Mouse (Mus musculus) kidney, adult 2 months (tissue): ENCODE data around the gene Morc1. TPM values are rescaled to one million over a fixed set of nuclear protein-coding genes. Genes with fewer than 3 reads are reported as not detected.
A peak's percentile ranks its signal among the peaks of the same experiment; 100 is the strongest.

Experiments used
- DNase-seq: peaks from one replicate; pipeline ENCODE4 v3.0.0; 2021
- H3K27ac ChIP-seq: fragments of 200-500 bp; 2 replicates; pipeline ENCODE4 v1.5.1; 2012; ENCODE audit warnings: low read depth, low read length, control low read depth, inconsistent platforms; ENCODE audit not compliant: insufficient read depth
- H3K27me3 ChIP-seq: fragments of 200-500 bp; replicated peaks from 2 replicates; pipeline ENCODE4 v1.6.1; 2012; ENCODE audit warnings: mild to moderate bottlenecking, moderate library complexity, low read length, inconsistent platforms; ENCODE audit not compliant: control insufficient read depth, insufficient read depth
- H3K36me3 ChIP-seq: fragments of 200-500 bp; 2 replicates; pipeline ENCODE4 v1.6.1; 2012; ENCODE audit warnings: mild to moderate bottlenecking, moderate library complexity, low read length, inconsistent platforms; ENCODE audit not compliant: control insufficient read depth, insufficient read depth
- H3K4me1 ChIP-seq: fragments of 200-500 bp; 2 replicates; pipeline ENCODE4 v1.6.1; 2011; ENCODE audit warnings: low read length; ENCODE audit not compliant: control insufficient read depth, insufficient read depth
- H3K4me3 ChIP-seq: fragments of 200-500 bp; 2 replicates; pipeline ENCODE4 v1.5.1; 2011; ENCODE audit warnings: mild to moderate bottlenecking, low read depth, low read length, control low read depth; ENCODE audit not compliant: insufficient read depth
- CTCF ChIP-seq: fragments of 200-500 bp; conservative IDR thresholded peaks from 2 replicates; pipeline ENCODE4 v1.5.1; 2011; ENCODE audit warnings: low read depth, mild to moderate bottlenecking, control low read depth, low read length, moderate library complexity, mixed read lengths; ENCODE audit not compliant: insufficient read depth, insufficient read length
- POLR2A ChIP-seq: fragments of 200-500 bp; IDR thresholded peaks from one replicate; pipeline ENCODE4 v1.6.1; 2011; ENCODE audit warnings: low read depth, low read length, control low read depth
- WGBS: fragments of 180-500 bp; shearing (Covaris S2); methylation state at CpG from one replicate; pipeline ENCODE4 v1.1.7; 2018; 5-methylcytosine and 5-hydroxymethylcytosine counted together
- polyA plus RNA-seq: library from polyadenylated mRNA; depleted of rRNA; stranded (reverse); fragments of >200 nt; gene quantifications from 2 replicates; pipeline ENCODE4 v1.2.3, GENCODE M21; 2012; rRNA removed

The Morc1 gene
- polyA plus RNA-seq, 1 experiment = 0.02 TPM

DNA sequence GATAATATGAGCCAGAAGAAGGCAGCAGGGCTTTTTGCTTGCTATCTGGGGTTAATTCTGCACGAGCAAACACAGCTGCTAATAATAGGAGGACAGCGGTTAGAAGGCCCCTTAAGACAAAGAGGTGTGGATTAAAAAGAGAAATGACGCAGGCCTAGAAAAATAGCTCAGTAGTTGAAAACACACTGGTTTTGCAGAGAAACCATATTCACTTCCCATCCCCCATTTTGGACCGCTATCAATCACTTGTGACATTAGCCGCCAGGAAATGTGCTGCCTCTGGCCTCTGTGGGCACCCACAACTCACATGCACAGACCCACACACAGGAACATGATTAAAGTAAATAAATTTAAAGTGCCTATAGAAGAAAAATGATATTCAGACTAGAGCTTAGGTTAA lies 240.7 kb downstream of the Morc1 start:
- TF ChIP-seq POLR2A = no peak
- H3K4me3 ChIP-seq = no peak overlapping the region
- no peaks in the 10 kb centered on the region for H3K36me3 ChIP-seq
- no peak overlapping the region for H3K27ac ChIP-seq
- 68% methylated on average over 5 of the region's 5 CpGs for WGBS
- no peaks in the 10 kb centered on the region for H3K4me1 ChIP-seq
- no peaks in the 10 kb centered on the region for H3K27me3 ChIP-seq
- DNase-seq = no peak

DNA sequence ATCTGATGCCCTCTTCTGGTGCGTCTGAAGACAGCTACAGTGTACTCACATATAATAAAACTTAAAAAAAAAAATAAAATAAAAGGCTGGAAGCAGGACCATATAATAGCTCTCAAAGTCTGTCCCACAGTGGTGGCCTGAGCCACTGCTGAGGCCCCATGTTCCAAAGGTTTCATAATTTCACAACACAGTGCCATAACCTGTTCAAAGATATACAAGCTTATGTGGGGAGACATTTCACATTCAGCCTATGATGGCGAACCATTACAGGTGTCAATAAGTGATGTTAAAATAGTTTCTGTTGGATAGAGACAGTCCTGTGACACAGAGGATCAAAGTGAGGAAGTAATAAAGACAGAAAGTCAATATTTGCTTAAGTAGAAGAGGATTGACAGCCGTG lies 241.6 kb downstream of the Morc1 start:
- H3K4me3 ChIP-seq = no peak overlapping the region
- no peaks in the 10 kb centered on the region for H3K4me1 ChIP-seq
- no peaks in the 10 kb centered on the region for H3K36me3 ChIP-seq
- 71% methylated on average over 3 of the region's 3 CpGs for WGBS
- no peaks in the 10 kb centered on the region for H3K27me3 ChIP-seq
- H3K27ac ChIP-seq = no peak overlapping the region
- DNase-seq = no peak
- TF ChIP-seq CTCF (no peak), POLR2A (no peak)

GRCm38 (mm10) chr16:48675607-48676006 lies 244.6 kb downstream of the Morc1 start:
- 5% methylated on average over 10 of the region's 10 CpGs for WGBS
- TF ChIP-seq CTCF (peak; percentile 74), POLR2A (no peak)
- peak; percentile 66 for DNase-seq

GRCm38 (mm10) chr16:48676205-48676604 lies 245.2 kb downstream of the Morc1 start:
- no peaks in the 10 kb centered on the region for H3K36me3 ChIP-seq
- no peaks in the 10 kb centered on the region for H3K4me1 ChIP-seq
- no peak for DNase-seq
- 46% methylated on average over 2 of the region's 2 CpGs for WGBS
- no peak overlapping the region for H3K4me3 ChIP-seq
- no peaks in the 10 kb centered on the region for H3K27me3 ChIP-seq
- no peak for TF ChIP-seq CTCF
- no peak for TF ChIP-seq POLR2A
- no peak overlapping the region for H3K27ac ChIP-seq

More at GRCm38 (mm10) chr16:48675607-48676006, 244.6 kb downstream of the Morc1 start:
- H3K27ac ChIP-seq = no peak overlapping the region
- no peak overlapping the region for H3K4me3 ChIP-seq
- H3K36me3 ChIP-seq = no peaks in the 10 kb centered on the region
- no peaks in the 10 kb centered on the region for H3K27me3 ChIP-seq
- no peaks in the 10 kb centered on the region for H3K4me1 ChIP-seq

- TF ChIP-seq CTCF (no peak), POLR2A (no peak)
- no peak for DNase-seq
- 73% methylated on average over 5 of the region's 5 CpGs for WGBS
Observed at GRCm38 (mm10) chr16:48677381-48677780, 246.3 kb downstream of the Morc1 start.

GRCm38 (mm10) chr16:48678029-48678428 lies 247.0 kb downstream of the Morc1 start:
- no peak for TF ChIP-seq CTCF
- no peak for TF ChIP-seq POLR2A
- H3K27me3 ChIP-seq = no peaks in the 10 kb centered on the region

More at GRCm38 (mm10) chr16:48677381-48677780, 246.3 kb downstream of the Morc1 start:
- Histone ChIP-seq H3K4me1 (no peaks in the 10 kb centered on the region), H3K4me3 (no peak overlapping the region), H3K27me3 (no peaks in the 10 kb centered on the region), H3K36me3 (no peaks in the 10 kb centered on the region), H3K27ac (no peak overlapping the region)

More at GRCm38 (mm10) chr16:48678029-48678428, 247.0 kb downstream of the Morc1 start:
- 84% methylated on average over 1 of the region's 1 CpGs for WGBS
- Histone ChIP-seq H3K27ac (no peak overlapping the region), H3K36me3 (no peaks in the 10 kb centered on the region), H3K4me3 (no peak overlapping the region), H3K4me1 (no peaks in the 10 kb centered on the region)
- no peak for DNase-seq

Other genes starting within 250 kb of the Morc1 start
- not detected in 2 replicates for gene Dppa4, start 147.5 kb upstream of the Morc1 start, polyA plus RNA-seq
- not detected in 2 replicates for gene Dppa2, start 127.3 kb upstream of the Morc1 start, polyA plus RNA-seq
- gene Gm5485, start 18.8 kb upstream of the Morc1 start, polyA plus RNA-seq = not detected in 2 replicates